Mouse (Mus musculus): ENCODE measurements at regions not wholly inside any gene's neighbourhood (a gene's known extent, or its start where the extent isn't known, plus 50 kb on each side); places are given as distances from the start of the nearest gene placed in this dataset.

- no peak for DNase-seq (ENCODE audit: low spot score in 2 of 2)
Measured at GRCm38 (mm10) chr6:51272136-51272736, 160.2 kb upstream of the Nfe2l3 start.

DNA sequence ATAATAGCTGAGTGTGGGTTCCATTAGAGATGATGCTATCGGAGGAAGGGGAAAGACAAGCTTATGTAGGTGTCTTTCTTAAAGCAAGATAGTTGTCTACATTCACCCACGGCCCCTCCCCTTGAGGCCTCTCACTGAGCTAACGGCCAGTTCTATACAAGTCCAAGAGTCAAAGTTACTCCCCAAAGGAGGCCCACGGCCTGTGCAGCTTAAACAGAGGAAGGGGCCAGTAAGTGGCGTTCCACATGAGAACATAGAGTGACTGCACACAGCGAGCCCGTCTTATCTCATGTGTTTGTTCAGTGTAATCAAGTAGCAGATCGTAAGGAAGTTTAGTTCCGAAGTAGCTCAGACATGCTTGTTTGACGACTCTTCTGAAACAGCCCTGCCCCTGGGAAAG is 153.0 kb upstream of the Nfe2l3 start:
- DNase-seq (ENCODE audit: low spot score in 2 of 2), result no peak

DNA sequence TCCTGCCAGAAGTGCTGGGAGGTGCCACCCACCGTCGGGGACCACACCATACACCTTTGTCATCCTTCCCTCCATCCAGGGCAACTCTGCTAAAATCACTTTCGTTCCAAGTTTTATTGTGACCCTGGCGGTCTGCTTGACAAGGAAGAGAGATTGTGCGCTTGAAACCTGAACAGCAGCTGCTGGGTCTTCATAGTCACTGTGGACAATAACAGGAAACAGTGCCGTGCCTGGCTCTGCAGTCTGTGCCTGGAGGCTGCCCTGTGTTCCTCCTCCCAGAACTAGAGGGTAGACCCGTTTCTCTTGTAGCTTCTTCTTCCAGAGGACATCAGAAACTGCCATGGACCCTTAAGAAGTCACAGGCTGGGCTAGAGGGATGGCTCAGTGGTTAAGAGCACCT is 152.2 kb upstream of the Nfe2l3 start:
- no peak for DNase-seq (ENCODE audit: low spot score in 2 of 2)

DNA sequence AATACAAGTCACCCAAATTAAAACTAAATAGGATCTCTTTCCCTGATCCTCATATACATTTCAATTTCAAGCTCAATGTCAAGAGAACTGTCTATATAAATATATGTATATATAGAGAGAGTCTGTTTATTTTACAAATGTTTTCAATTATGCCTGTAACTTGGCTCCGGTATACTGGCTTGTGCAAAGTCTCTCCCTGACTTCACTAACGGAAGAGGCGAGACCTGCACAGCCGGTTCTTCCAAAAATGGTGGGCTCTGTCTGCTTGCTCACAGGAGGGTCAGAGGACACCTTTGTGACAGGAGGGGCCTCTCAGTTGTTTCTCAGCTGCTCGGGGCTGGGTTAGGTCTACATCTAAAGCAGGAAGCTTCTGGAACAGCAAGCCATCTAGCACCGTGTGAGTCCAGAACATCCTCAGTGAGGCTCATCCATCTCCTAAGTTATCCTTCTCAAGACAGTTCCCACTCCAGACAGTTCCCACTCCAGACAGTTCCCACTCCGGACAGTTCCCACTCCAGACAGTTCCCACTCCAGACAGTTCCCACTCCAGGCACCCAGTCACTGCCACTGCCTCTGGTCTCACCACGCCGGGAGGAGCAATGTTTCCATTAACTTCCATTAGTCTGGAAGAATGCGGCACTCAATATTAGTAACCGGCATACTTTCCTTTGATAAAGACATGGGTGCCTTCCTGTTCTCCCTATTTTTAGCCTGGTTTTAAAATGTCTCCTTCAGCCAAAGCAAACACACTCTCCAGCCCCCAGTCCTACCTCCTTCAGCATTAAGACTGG is 148.4 kb upstream of the Nfe2l3 start:
- DNase-seq (ENCODE audit: low spot score in 2 of 2), result no peak

DNA sequence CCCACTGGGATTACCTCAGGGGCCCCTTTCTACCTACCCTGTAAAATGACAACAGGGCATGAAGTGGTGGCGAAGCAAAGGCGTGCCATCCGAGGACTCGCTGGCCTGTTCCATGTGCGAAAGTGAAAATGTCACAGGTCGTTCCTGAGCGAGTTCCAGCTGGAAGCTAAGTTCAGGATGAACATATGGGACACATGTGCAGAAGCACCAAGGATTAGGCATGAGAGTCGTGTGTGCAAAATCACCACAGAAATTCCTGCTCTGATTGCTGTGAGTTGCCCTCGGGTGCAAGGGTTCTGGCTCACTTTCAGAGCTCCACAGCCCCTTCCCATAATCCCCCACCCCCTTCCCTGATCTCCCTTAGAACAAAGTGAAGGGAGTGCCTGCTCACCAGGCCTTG is 147.6 kb upstream of the Nfe2l3 start:
- no peak for DNase-seq (ENCODE audit: low spot score in 2 of 2)

- DNase-seq (ENCODE audit: low spot score in 2 of 2), result no peak
Measured at GRCm38 (mm10) chr6:51286836-51287235, 145.6 kb upstream of the Nfe2l3 start.

- no peak for DNase-seq (ENCODE audit: low spot score in 2 of 2)
Measured at GRCm38 (mm10) chr6:51287383-51287782, 145.1 kb upstream of the Nfe2l3 start.

GRCm38 (mm10) chr6:51287807-51288206 is 144.7 kb upstream of the Nfe2l3 start:
- DNase-seq (ENCODE audit: low spot score in 2 of 2), result no peak

- DNase-seq (ENCODE audit: low spot score in 2 of 2), result no peak
Measured at GRCm38 (mm10) chr6:51288306-51289066, 144.0 kb upstream of the Nfe2l3 start.

- DNase-seq (ENCODE audit: low spot score in 2 of 2), result no peak
Measured at GRCm38 (mm10) chr6:51289067-51289725, 143.3 kb upstream of the Nfe2l3 start.

- DNase-seq (ENCODE audit: low spot score in 2 of 2), result no peak
Measured at GRCm38 (mm10) chr6:51300694-51301417, 131.6 kb upstream of the Nfe2l3 start.

DNA sequence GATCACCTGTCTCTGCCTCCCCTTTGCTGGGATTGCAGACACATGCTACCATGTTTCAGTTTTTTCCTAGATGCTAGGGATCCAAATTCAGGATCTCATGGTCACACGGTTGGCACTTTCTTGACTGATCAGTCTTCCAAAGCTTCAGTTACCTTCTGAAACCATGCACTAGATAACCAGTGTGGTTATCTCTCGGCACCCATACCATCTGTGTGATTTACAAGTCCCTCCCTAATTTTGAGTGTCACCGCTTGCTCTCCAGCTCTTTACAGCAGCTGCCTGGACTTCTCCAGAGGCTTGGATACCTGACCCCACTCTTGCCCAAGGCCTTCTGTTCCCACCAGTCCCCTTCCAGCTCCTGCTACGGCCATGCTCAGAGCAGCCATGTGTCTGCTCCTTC is 130.6 kb upstream of the Nfe2l3 start:
- DNase-seq (ENCODE audit: low spot score in 2 of 2), result no peak

DNA sequence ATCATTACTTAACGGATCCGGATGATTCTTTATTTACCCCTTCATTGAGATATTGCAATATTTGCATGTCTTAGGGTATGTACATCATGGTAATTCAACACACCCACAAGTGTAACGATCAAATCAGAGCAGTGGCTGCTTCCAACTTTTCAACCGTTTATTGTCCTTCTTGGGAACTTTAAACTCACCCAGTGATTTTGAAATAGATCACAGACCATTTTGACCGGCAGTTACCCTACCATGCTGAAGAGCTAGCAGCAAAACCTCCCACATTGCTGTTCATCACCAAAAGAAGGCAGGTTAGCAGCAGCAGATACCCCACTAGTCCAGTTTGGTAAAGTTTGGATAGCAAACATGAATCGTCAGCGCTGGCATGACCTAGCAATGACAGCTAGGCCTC is 130.2 kb upstream of the Nfe2l3 start:
- DNase-seq (ENCODE audit: low spot score in 2 of 2), result no peak

DNA sequence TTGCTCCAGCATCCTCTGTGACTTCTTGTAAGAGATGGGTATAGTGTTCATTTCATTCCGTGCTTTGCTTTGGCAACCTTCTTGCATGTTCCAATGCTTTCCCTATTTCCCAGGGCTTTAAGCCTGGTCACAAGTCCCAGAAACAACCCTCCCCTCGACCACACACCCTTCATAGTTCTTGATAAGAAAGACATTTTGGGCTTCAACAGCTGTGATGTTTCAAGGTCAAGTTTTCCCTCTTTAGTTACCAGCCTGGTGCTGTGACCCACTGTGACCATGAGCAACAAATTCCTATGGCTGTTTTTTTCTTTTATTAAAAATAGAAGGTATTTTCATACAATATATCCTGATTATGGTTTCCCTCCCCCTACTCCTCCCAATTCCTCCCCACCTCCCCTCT is 114.1 kb upstream of the Nfe2l3 start:
- DNase-seq (ENCODE audit: low spot score in 2 of 2), result no peak

DNA sequence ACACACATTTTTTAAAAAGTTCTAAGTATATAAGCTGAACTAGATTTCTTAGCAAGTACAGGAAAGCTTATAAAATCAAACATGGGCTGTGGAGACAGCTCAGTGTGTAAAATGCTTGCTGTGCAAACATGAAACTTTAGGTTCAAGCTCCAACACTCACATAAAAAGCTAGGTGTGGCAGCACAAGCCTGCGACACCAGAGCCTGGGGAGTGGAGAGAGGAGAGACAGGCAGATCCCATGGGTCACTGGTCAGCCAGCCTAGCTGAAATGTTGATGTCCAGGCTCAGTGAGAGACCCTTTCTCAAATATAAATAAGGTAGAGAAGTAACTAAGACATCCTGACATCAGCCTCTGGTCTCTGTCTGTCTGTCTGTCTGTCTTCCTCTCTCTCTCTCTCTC is 112.5 kb upstream of the Nfe2l3 start:
- DNase-seq (ENCODE audit: low spot score in 2 of 2), result no peak

DNA sequence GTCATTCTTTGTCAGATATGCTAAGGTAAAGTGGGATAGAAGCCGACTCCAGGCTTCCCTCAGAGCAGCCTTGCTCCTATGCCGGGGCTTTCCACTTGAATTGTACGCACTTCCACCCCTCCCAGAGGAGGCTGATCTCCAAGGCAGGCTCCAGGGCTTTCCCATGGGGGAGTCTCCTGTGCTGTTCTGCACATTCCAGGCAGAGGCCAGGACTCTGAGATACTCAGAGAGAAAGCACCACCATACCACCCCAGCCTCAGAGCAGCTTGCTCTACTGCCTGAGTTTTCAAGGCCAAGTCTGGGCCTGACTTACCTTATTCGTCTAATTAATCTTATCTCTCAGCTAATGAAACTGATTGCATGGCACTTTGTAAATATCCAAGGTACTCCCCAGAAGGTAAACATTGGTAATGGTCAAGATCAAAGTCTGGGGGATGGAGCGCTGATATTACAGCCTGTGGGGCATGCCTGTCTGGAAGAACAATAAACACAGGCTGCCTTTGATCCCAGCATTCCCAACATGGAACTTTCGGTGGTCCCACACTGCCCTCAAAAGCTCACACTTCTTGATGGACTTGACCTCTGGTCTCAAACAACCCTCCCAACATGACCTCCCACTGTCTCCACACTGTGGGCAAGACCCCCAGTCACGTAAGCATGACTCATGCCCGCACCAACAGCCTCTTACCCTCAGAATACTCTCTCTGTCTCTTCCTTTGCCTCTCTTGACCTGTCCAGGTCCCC is 111.6 kb upstream of the Nfe2l3 start:
- no peak for DNase-seq (ENCODE audit: low spot score in 2 of 2)

DNA sequence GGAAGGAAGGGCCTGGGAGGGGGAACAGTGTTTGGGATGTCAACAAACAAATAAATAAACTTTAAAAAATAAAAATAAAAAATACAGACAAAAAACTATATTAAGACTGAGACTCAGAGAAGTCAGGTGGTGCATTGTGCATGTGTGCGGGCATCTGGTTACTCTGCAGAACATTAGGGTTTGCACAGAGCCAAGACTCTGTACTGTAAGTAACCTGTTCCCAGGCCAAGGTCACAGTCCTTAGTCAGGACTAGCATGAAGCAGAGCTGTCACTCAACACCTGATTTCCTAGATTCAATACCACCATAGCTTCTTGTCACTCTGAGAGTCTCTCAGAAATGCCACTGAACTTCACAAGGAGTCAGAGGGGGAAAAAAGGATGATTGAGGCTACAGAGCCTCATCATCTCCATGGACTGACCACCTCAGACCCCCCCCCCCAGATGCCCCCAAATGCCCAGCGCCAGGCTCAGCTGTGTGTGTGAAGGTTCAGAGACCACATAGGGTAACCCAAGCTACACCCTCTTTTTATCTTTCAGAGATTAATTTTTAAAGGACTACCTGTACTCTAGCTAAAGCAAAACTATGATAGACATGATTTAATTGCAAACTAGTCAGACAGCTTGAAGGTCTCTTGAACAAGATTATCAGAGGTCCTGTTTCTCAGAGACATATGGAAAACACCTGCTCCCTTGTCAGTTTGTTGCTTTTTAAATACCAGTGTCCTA is 106.2 kb upstream of the Nfe2l3 start:
- peak in 1 of 2 experiments; percentile 21 for DNase-seq (ENCODE audit: low spot score in 2 of 2)

DNA sequence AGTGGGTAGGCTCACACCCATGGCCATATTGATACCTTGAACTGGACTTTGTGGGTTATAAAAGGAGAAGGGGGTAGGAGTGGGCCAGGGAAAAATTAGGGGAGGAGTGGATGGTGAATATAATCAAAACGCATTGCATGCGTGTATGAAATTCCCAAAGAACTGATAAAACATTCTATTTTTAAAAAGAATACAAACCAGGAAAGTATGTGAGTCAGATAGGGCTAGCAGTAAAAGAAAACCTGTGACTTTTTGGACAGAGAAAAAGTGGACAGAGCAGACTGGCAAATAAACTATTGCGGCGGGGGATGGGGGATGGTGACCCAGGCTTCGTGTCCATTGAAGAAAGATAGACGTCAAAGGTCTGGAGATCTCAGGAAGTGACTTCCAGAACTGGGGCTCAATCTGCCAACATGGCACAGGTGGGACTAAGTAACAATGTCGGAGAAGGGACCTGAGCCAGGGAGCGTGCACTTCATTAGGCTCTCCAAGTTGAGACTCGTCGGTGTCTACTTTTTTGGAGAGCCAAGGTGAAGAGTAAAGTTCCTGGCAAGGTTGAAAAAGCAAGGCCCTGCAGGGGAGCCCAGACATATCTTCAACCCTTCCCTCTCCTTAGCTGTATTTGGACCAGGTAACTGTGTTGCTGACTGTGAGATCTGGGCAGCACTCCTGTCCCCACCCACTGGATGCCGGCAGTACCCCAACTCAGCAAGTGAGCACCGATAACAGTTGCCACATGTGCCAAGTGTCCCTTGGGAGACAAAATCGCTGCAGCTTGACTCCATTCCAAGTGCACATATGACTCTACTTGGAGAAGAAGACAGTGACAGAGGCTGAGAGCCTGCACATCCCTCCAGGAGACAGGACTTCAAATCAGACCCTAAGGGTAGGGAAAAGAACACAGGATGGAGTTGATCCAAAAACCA is 103.1 kb upstream of the Nfe2l3 start:
- peak in 1 of 2 experiments; percentile 24 for DNase-seq (ENCODE audit: low spot score in 2 of 2)

GRCm38 (mm10) chr6:51330069-51330706 is 102.3 kb upstream of the Nfe2l3 start:
- DNase-seq (ENCODE audit: low spot score in 2 of 2), result no peak
